Mouse (Mus musculus) 3134 (cell line): ENCODE data around the gene Traf5.

ENCODE experiments used
- DNase-seq: peaks from one replicate; pipeline ENCODE4 v3.0.0-alpha.2; 2011; ENCODE audit warnings: low spot score; ENCODE audit not compliant: insufficient read length; ENCODE audit errors: extremely low read depth

Gene Traf5

DNA sequence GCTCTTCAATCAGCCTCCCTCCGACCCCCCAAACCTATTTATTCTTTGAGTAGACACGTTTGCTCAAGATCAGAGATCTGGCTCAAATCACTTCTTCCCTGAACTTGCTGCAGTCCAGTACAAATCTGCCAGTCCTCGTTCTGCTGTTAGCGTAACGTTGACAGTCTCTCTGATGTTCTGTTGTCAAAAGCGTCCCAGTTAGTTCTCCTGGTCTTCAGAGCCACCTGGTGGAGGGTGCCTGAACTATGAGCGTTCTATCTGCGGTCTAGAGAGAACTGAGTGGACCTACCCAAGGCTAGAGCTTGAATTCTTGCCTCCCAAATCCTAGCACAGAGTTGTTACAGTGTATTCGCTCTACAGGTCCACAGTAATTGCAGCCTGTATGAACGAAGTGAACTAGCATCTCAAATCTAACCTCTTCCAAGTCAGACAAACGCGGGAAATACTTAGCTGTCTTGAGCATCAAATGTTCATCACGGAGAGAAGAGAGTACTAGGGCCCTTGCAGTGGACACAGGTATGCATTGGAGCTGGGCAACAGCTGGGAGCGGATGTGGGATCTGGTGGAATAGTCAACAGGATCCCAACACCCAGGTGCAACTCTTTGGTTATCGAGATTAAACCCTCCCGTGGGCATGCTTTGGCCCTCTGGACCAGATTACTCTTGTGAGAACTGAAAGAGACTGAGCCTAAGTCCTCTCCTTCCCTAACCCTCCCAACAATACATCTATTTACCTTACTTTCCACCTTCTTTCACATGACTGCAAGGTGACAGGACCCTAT, 711 bp upstream of the Traf5 start:
- DNase-seq = peak; percentile 59

GRCm38 (mm10) chr1:192090689-192091567, 1.4 kb downstream of the Traf5 start:
- DNase-seq = no peak

GRCm38 (mm10) chr1:192090281-192090680, 2.1 kb downstream of the Traf5 start:
- no peak for DNase-seq

DNA sequence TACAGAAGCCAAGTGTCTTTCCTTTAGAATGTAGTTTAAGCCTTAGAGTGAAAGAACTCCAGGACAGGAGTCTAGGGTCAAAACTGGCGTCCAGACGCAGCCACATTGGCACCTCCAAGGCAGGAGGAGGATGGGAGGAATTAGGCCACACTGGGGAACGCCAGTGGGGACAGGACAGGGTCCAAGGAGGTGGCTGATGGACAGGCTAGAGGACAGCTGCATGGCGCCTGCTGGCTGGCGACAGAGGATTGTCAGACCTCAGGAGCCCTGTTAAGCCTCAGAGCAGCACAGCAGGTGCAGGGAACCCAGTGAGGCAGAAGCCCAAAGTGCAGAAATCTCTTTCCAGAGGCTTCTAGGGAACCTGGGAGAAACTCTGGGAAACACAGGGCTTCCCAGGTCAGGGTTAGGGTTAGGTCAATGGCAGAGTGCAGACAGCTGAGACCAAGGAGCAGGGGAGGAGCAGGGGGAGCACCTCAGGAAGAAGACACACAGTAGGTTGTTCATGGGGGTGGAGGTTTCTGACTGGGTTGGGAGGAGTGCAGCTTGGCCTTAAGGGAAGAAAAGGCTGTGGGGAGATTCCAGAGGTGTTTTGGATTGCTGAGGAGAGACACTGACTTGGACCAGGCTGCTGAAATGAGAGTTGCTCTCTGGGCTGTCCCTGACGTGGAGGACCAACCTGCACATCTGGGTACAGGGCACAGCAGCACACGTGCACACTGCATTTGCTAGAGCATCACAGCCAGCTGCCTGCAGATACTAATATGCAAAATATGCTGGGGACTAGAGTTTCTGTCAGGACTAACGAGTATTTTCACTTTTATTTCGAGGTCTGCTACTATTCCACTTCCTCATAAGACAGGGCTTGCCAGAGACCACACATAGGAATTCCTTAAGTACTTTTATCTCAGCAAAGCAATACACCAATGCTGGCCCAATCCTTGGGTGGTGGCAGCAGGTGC, 2.9 kb downstream of the Traf5 start:
- DNase-seq = no peak

- DNase-seq = no peak
These were observed 4.3 kb downstream of the Traf5 start for GRCm38 (mm10) chr1:192088011-192088410.

DNA sequence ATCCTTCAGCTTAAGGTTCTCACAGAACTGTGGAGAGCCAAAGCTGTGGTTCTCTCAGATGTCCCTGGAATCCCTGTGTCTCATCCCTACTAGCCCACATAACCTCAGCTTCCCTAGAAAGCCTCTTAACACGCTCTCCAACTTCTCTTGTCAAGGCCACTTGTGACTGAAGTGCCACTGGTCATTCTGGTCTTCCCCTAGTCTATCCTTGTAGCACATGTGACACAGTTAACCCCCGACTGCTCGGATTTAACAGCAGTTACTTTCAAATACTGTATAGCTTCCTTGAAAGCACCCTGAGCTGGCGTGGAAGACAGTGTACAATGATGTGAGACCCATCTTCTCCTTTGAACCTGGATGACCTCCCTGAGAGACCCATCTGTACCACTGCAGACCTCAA, 5.3 kb downstream of the Traf5 start:
- DNase-seq = no peak

DNA sequence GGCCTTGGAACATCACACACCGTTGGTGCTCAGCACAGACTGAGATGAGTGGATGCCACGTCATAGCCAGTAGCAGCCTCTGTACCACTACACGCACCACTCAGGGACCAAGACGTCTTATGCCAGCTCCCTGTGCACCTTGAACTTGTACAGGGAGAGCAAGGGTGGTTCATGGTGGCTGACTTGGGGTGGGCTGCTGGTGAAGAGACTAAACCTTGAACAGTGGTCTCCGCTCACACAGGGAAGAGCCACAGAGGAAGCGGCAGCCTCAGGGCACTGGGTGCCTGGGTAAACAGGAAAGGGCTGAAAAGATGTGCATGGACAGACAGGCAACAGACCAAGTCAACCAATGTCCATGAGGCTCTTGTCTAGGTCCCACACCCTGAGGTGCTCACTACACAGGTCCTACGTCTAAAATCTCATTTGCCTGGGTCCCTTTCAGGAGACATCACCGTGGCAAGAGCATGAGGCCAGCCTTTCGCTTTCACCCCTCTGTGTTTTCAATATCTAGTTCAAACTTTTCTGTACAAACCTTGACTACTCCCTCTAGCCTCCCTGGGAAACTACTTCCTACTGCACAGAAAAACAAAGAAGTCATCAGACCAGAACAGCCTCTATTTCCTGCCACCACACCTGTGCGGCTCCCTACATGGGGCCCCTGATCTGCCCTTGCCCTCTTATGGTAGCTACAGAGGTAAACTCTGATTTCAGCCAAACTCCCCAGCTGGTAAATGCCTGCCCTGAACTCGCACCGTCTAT, 5.9 kb downstream of the Traf5 start:
- no peak for DNase-seq

GRCm38 (mm10) chr1:192085218-192085617, 7.1 kb downstream of the Traf5 start:
- no peak for DNase-seq

DNA sequence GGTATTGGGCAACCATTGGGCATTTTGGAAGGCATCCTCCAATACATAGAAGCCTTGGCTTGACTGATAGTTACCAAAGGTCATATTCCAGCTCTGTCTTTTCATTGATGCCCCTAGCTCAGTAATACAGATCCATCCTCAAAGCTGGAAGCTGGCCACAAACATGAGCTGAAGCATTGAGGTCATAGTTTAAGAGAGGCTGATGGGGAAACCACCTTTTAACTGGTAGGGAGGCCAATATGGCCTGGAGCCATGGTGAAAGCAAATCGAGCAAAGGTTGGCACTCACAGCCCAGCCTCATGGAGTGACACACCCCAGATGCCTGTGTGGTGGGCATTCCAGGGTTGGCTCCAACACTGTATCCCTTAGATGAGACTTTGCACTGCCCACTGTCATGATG, 9.7 kb downstream of the Traf5 start:
- no peak for DNase-seq

DNA sequence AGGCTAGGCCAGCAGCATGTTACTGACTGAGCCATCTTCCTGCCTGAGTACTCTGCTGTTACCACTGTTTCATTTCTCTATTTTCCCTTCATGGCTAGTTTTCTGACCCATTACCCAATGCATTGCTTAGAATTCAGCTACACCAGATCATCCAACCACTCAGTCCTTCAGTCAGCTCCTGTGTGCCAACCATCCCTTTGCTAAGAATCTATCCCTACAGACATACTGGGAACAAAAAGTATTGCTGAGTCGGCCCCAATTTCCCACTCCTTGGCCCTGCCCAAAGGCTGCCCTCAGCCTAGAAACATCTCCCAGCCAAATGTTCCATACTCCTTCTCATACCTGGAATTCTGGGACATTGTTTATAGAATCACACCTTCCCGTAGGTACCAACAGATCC, 11.2 kb downstream of the Traf5 start:
- no peak for DNase-seq

DNA sequence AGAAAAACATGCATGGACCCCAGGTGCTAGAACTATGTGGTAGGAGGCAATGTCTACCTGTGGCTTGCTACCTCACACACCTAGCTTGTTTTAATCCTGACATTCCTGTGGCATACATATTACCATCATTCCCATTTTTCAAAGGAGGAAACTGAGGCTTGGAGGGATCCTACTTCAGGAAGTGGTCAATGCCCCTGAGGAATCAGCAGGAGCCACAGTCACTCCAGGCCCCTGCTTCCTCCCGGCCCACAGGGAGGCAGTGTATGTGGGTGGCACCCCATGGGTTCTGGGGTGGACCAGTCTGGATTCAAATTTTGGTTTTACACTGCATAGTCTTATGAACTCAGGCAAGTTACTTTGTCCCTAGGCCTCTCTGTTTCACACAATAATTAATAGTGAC, 13.2 kb downstream of the Traf5 start:
- DNase-seq = no peak

- DNase-seq = no peak
These were observed 14.0 kb downstream of the Traf5 start for GRCm38 (mm10) chr1:192078406-192078805.

GRCm38 (mm10) chr1:192076796-192077535, 15.4 kb downstream of the Traf5 start:
- peak; percentile 56 for DNase-seq

DNA sequence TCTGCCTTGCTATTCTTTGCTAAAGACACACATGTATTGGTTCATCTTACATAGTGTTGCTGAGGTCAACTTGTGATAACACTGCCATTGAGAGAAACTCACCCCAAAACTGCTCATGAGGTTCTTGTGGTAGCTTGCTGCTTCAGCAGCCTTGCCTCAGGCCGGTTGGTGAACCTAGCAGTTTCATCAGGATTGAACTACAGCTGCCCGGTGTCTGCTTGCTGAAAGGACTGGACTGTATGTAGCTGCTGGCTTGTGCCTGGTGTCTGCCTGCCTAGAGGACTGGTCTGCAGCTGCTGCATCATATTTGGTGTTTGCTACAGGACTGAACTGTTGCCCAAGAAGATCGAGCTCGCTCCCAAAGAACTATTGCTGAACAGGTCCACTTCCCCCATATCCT, 16.3 kb downstream of the Traf5 start:
- no peak for DNase-seq

GRCm38 (mm10) chr1:192074824-192075223, 17.5 kb downstream of the Traf5 start:
- DNase-seq = no peak

GRCm38 (mm10) chr1:192072426-192072825, 19.9 kb downstream of the Traf5 start:
- DNase-seq = no peak

DNA sequence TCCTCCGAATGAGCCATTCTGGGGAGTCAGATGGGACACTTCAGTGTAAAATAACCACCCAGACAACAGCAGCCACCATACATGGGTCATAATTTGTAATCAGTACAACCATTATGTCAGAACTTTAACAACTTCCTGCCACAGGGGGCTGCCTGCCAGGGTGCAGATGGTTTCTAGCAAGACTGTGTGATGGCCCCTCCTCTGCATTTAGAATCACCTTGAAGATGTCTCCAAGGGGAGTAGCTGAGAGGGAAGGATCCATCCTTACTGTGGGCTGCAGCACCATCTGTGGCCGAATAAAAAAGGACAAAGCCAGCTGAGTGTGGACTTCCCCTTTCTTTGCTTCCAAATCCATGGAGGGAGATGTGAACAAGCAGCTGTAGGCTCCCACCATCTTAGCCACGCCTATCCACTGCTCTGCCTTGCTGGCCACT, 21.7 kb downstream of the Traf5 start:
- no peak for DNase-seq

- DNase-seq = peak; percentile 92
These were observed 22.3 kb downstream of the Traf5 start for GRCm38 (mm10) chr1:192069971-192070591.

DNA sequence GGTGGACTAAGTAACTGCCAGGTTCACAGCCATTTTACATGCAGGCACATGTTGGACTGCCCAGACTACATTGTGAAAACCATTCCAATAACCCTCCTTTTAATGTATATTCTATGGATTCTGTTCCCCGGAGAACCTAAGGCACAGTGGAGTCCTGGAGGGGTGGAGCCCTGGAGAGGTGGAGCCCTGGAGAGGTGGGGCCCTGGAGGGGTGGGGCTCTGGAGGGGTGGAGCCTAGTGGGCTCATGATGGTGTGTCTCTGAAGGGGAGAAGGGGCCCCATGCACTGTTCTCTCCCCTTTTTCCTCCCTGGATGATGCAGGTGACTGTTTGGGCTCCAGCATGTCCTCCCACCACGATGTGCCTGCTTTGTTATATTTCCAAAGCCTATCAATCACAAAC, 24.2 kb downstream of the Traf5 start:
- DNase-seq = no peak
